Mouse (Mus musculus) limb, embryonic 11.5 days (tissue): ENCODE data around the gene Bcar1. TPM values are rescaled to one million over a fixed set of nuclear protein-coding genes. Genes with fewer than 3 reads are reported as not detected.
A peak's percentile ranks its signal among the peaks of the same experiment; 100 is the strongest.

Experiments used
- ATAC-seq: fragments of 200-750 bp; cut with Nextera tagmentation; 2 replicates; pipeline ENCODE4 v1.8.0; 2017; ENCODE audit warnings: low read depth; ENCODE audit not compliant: insufficient number of reproducible peaks, low FRiP score, low TSS enrichment
- DNase-seq: peaks from one replicate; pipeline ENCODE4 v3.0.0-alpha.2; 2015; ENCODE audit warnings: low spot score
- H3K27ac ChIP-seq: fragments of 300-500 bp; sonication (generic); replicated peaks from 2 replicates; pipeline ENCODE4 v1.5.1; 2014; ENCODE audit warnings: low read depth, mild to moderate bottlenecking, low read length
- H3K27me3 ChIP-seq: fragments of 300-500 bp; sonication (generic); 2 replicates; pipeline ENCODE4 v1.6.1; 2014; ENCODE audit warnings: mild to moderate bottlenecking, low read length, mixed read lengths; ENCODE audit not compliant: control insufficient read depth, insufficient read depth
- H3K36me3 ChIP-seq: fragments of 300-500 bp; sonication (generic); 2 replicates; pipeline ENCODE4 v1.6.1; 2014; ENCODE audit warnings: mild to moderate bottlenecking, low read length, moderate library complexity, mixed read lengths; ENCODE audit not compliant: control insufficient read depth, insufficient read depth
- H3K4me1 ChIP-seq: fragments of 300-500 bp; sonication (generic); 2 replicates; pipeline ENCODE4 v1.6.1; 2014; ENCODE audit warnings: low read length, mixed read lengths; ENCODE audit not compliant: control insufficient read depth, insufficient read depth
- H3K4me2 ChIP-seq: fragments of 300-500 bp; sonication (generic); 2 replicates; pipeline ENCODE4 v1.6.1; 2014; ENCODE audit warnings: low read depth, mild to moderate bottlenecking, moderate library complexity; ENCODE audit not compliant: severe bottlenecking
- H3K4me3 ChIP-seq: fragments of 300-500 bp; sonication (generic); 2 replicates; pipeline ENCODE4 v1.5.1; 2014; ENCODE audit warnings: low read depth, low read length
- H3K9ac ChIP-seq: fragments of 300-500 bp; sonication (generic); 2 replicates; pipeline ENCODE4 v1.6.1; 2014; ENCODE audit warnings: mild to moderate bottlenecking, low read length
- H3K9me3 ChIP-seq: fragments of 300-500 bp; sonication (generic); 2 replicates; pipeline ENCODE4 v1.6.1; 2016; ENCODE audit warnings: low read length; ENCODE audit not compliant: control insufficient read depth
- WGBS: fragments of 180-500 bp; shearing (Covaris S2); extraction: QIAGEN DNeasy Blood & Tissue Kit; methylation state at CpG from one replicate; pipeline ENCODE4 v1.1.7; 2014; 5-methylcytosine and 5-hydroxymethylcytosine counted together
- polyA plus RNA-seq: library from polyadenylated mRNA; unstranded; fragments of >200 nt; fragmentation: Nextera tagmentation; extraction: Ambion mirVana; gene quantifications from 2 replicates; pipeline ENCODE4 v1.2.1, GENCODE M21; 2014

Gene Bcar1
- polyA plus RNA-seq, 1 experiment from 2014 or later, result 40.4 TPM

GRCm38 (mm10) chr8:111705222-111705621 lies 38.4 kb downstream of the Bcar1 start:
- DNase-seq (no peak), ATAC-seq (no peak)
- no peak overlapping the region for H3K9ac ChIP-seq
- no peaks in the 10 kb centered on the region for H3K36me3 ChIP-seq
- no peaks in the 10 kb centered on the region for H3K9me3 ChIP-seq
- H3K4me2 ChIP-seq, result no peak overlapping the region
- no peak overlapping the region for H3K27ac ChIP-seq
- 70% methylated on average over 3 of the region's 3 CpGs for WGBS
- H3K4me1 ChIP-seq, result 0 out of 2 replicates have a peak, but pooled peaks cover 5% of the 10 kb centered on the region
- H3K4me3 ChIP-seq, result no peak overlapping the region
- no peaks in the 10 kb centered on the region for H3K27me3 ChIP-seq

DNA sequence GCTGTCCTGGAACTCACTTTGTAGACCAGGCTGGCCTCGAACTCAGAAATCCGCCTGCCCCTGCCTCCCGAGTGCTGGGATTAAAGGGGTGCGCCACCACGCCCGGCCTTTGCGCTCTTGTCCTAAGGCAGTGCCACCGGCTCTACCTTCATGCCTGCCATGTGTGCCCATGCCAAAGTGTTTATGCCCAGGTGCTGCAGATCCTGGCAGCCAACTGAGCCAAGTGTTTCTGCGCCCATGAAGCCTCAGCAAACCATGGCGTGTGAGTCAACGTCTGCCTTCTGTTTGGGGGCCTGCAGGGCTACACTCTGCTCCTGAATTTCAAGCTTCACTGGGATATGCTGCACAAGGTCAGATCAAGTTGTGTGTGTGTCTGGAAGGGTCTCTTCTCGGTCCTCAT lies 39.0 kb downstream of the Bcar1 start:
- Histone ChIP-seq H3K4me3 (no peak overlapping the region), H3K9ac (no peak overlapping the region), H3K4me2 (no peak overlapping the region), H3K36me3 (no peaks in the 10 kb centered on the region), H3K9me3 (no peaks in the 10 kb centered on the region), H3K27me3 (no peaks in the 10 kb centered on the region), H3K27ac (no peak overlapping the region), H3K4me1 (0 out of 2 replicates have a peak, but pooled peaks cover 5% of the 10 kb centered on the region)
- DNase-seq (no peak), ATAC-seq (no peak)
- WGBS, result 90% methylated on average over 12 of the region's 12 CpGs

DNA sequence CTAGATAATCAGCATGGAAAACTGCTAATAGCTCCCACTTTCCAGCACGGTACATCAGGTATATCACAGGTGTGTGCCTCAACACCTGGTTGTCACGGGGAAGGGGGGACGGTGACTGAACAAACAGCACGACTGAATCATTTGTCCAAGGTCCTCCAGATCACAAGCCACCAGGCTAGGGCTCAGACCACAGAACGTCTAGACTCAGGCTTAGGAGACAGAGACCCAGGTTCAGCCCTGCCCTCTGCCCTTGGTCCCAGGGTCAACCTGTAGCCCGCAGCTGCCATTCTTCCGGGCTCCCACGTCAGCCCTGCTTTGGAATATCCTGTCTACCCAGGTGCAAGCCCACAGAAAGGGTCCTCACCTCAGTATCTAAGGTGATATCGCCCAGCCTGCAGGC lies 42.2 kb downstream of the Bcar1 start:
- DNase-seq (no peak), ATAC-seq (no peak)
- no peaks in the 10 kb centered on the region for H3K4me1 ChIP-seq
- no peak overlapping the region for H3K4me3 ChIP-seq
- H3K9ac ChIP-seq, result no peak overlapping the region
- no peaks in the 10 kb centered on the region for H3K36me3 ChIP-seq
- H3K27ac ChIP-seq, result no peak overlapping the region
- 87% methylated on average over 9 of the region's 9 CpGs for WGBS
- H3K27me3 ChIP-seq, result no peaks in the 10 kb centered on the region
- no peak overlapping the region for H3K4me2 ChIP-seq
- H3K9me3 ChIP-seq, result no peaks in the 10 kb centered on the region

DNA sequence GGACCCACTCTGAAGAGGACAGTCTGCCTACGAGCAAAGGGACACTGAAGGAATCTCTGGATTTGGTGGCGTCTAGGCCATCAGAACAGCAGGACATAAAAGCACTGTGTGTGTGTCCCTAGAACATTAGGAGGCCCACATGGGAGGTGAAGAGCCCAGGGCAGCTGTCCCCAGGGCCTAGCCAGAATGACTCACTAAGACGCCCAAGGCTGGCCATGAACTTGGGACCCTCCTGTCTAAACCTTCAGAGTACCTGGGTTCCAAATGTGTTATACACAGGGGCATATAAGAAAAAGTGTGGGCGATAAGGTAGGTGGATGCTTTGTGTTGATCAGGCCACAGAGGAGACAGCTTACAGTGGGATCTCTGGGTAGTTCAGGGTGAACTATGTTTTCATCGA lies 42.9 kb downstream of the Bcar1 start:
- Histone ChIP-seq H3K27me3 (no peaks in the 10 kb centered on the region), H3K36me3 (no peaks in the 10 kb centered on the region), H3K27ac (no peak overlapping the region), H3K4me1 (no peaks in the 10 kb centered on the region), H3K4me3 (no peak overlapping the region), H3K9me3 (no peaks in the 10 kb centered on the region), H3K9ac (no peak overlapping the region), H3K4me2 (no peak overlapping the region)
- DNase-seq, result no peak
- ATAC-seq, result no peak
- 85% methylated on average over 5 of the region's 5 CpGs for WGBS

GRCm38 (mm10) chr8:111700201-111700600 lies 43.4 kb downstream of the Bcar1 start:
- no peak overlapping the region for H3K4me2 ChIP-seq
- no peak overlapping the region for H3K9ac ChIP-seq
- no peak for DNase-seq
- no peaks in the 10 kb centered on the region for H3K36me3 ChIP-seq
- WGBS, result 80% methylated on average over 3 of the region's 3 CpGs
- no peak for ATAC-seq
- no peaks in the 10 kb centered on the region for H3K27me3 ChIP-seq
- no peaks in the 10 kb centered on the region for H3K9me3 ChIP-seq
- no peak overlapping the region for H3K4me3 ChIP-seq
- no peaks in the 10 kb centered on the region for H3K4me1 ChIP-seq
- H3K27ac ChIP-seq, result no peak overlapping the region

- Histone ChIP-seq H3K4me3 (no peak overlapping the region), H3K27ac (no peak overlapping the region), H3K9me3 (no peaks in the 10 kb centered on the region), H3K27me3 (no peaks in the 10 kb centered on the region), H3K36me3 (no peaks in the 10 kb centered on the region), H3K4me2 (no peak overlapping the region), H3K4me1 (no peaks in the 10 kb centered on the region), H3K9ac (no peak overlapping the region)
- DNase-seq (no peak), ATAC-seq (no peak)
- WGBS, result 26% methylated on average over 1 of the region's 1 CpGs
Observed at GRCm38 (mm10) chr8:111699035-111699434, 44.6 kb downstream of the Bcar1 start.

DNA sequence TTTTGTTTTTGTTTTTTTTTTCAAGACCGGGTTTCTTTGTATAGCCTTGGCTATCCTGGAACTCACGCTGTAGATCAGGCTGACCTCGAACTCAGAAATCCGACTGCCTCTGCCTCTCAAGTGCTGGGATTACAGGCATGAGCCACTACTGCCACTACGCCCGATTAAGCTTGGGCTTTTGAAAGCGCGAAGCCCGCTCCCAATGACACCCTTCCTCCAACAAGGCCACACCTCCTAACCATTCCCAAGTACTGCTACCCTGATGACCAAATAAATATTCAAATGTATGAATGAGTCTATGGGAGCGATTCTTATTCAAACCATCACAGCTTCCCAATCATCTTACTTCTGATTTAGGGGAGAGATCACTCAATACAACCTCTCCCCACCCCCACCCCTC lies 46.0 kb downstream of the Bcar1 start:
- Histone ChIP-seq H3K9me3 (no peaks in the 10 kb centered on the region), H3K4me2 (no peak overlapping the region), H3K9ac (no peak overlapping the region), H3K27me3 (no peaks in the 10 kb centered on the region), H3K4me3 (no peak overlapping the region), H3K27ac (no peak overlapping the region), H3K36me3 (no peaks in the 10 kb centered on the region), H3K4me1 (0 out of 2 replicates have a peak, but pooled peaks cover 2% of the 10 kb centered on the region)
- DNase-seq, result no peak
- WGBS, result 79% methylated on average over 10 of the region's 10 CpGs
- ATAC-seq, result no peak

GRCm38 (mm10) chr8:111695441-111695840 lies 48.2 kb downstream of the Bcar1 start:
- Histone ChIP-seq H3K4me3 (no peak overlapping the region), H3K4me1 (0 out of 2 replicates have a peak, but pooled peaks cover 2% of the 10 kb centered on the region), H3K4me2 (no peak overlapping the region), H3K9me3 (no peaks in the 10 kb centered on the region), H3K36me3 (no peaks in the 10 kb centered on the region), H3K27ac (no peak overlapping the region), H3K9ac (no peak overlapping the region), H3K27me3 (no peaks in the 10 kb centered on the region)
- ATAC-seq (no peak), DNase-seq (no peak)
- 68% methylated on average over 7 of the region's 7 CpGs for WGBS

DNA sequence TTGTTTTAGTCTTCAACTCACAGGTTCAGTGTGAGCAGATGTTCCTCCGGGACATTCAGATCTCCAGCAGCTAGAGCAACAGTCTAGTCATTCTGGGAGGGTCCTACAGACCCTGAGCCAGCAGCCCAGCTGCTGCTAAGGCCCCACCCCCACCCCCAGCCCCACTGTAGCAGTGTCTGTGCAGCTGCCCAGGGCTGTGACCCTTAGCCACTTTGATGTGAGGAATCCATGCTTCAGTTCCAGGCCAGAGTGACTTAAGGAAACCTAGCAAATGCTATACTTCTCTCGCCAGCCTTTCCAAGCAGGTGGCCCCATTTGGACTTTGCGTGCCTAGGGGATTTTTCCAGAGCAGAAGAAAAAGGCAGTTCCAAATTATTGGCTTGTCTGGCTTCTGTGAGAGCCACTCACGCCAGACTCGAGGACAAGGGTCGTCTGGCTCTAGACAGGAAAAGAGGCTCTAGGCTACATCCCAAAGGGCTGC lies 50.3 kb downstream of the Bcar1 start:
- peak; percentile 59; the same call in 1 of the 2 replicates for ATAC-seq
- Histone ChIP-seq H3K27me3 (no peaks in the 10 kb centered on the region), H3K9me3 (no peaks in the 10 kb centered on the region), H3K36me3 (no peaks in the 10 kb centered on the region), H3K9ac (no peak overlapping the region), H3K4me2 (no peak overlapping the region), H3K27ac (no peak overlapping the region), H3K4me1 (0 out of 2 replicates have a peak, but pooled peaks cover 2% of the 10 kb centered on the region), H3K4me3 (no peak overlapping the region)
- WGBS, result 52% methylated on average over 6 of the region's 6 CpGs
- DNase-seq, result no peak
